15 mouse cellular contexts compared by ENCODE assay signal in the genomic region with DNA sequence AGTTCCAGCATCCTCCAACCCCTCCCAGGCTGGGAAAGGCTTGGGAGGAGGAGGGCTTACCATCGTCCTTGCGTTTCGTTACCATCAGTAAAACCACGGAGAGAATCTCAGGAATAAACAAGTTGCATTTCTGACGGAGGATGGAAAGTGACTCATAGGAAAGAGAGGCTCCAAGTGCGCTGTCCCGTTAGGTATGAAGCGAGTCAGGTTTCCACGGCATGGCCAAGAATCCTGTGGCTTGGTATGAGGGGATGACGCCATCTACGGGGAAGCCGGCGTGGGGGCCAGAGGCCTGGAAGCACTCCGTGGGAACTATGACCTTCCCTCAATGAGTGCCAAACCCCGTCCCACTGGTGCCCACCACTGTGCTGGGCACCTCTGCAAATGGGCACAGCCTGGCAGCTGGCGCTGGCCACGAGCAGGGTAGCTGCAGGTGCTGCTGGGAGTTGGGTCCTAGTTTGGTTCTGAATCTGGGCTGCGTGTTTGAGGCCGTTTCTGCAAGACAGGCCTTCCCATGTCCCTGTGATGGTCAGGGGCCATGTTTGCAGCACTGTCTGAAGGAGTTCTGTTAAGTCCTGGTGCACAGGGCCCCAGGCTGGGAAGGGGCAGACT.
"Had no signal": no experiment of that assay in that cellular context is flagged by ENCODE, and none has a peak within 500 bp of the region (broad histone marks: within the 10 kb centered on the region; RNA-seq: fewer than 3 reads in every experiment).

No protein-coding gene starts in this region.

- H3K27ac ChIP-seq: left cerebral cortex, adult 2 months; liver, embryonic 13.5 days; lung, embryonic 15.5 days; macrophage; midbrain, embryonic 15.5 days; neural tube, embryonic 13.5 days; stomach, postnatal 0 days had no signal

- H3K4me3 ChIP-seq: left cerebral cortex, adult 2 months; liver, embryonic 13.5 days; lung, embryonic 15.5 days; megakaryocyte, embryonic 14.5 days; midbrain, embryonic 15.5 days; neural tube, embryonic 13.5 days had no signal

- H3K36me3 ChIP-seq: liver, embryonic 13.5 days; lung, embryonic 15.5 days; midbrain, embryonic 15.5 days; neural tube, embryonic 13.5 days had no signal

- DNase-seq: kidney, postnatal 14 days; liver; liver, embryonic 13.5 days; liver, postnatal 0 days; lung, postnatal 14 days; right cerebral cortex, postnatal 14 days; thymus, postnatal 4 days had no signal

- H3K9me3 ChIP-seq: liver, embryonic 13.5 days; lung, embryonic 15.5 days; megakaryocyte, embryonic 14.5 days; midbrain, embryonic 15.5 days; neural tube, embryonic 13.5 days had no signal

- H3K9ac ChIP-seq: liver, embryonic 13.5 days; liver, postnatal 0 days; lung, embryonic 15.5 days; midbrain, embryonic 15.5 days; neural tube, embryonic 13.5 days had no signal

- H3K27me3 ChIP-seq: midbrain, embryonic 15.5 days; neural tube, embryonic 13.5 days had no signal

- ATAC-seq: liver, postnatal 0 days; midbrain, embryonic 15.5 days had no signal

- H3K4me2 ChIP-seq: liver, embryonic 13.5 days; lung, embryonic 15.5 days; midbrain, embryonic 11.5 days; midbrain, embryonic 15.5 days; neural tube, embryonic 13.5 days had no signal
